Mouse (Mus musculus) E14TG2a.4 (cell line): ENCODE results near the gene Coq5.

Experiments used
- CTCF ChIP-seq: conservative IDR thresholded peaks from 2 replicates; pipeline ENCODE4 v1.5.1; 2014; ENCODE audit warnings: low read length
- NANOG ChIP-seq: IDR thresholded peaks from 2 replicates; pipeline ENCODE4 v1.6.1; 2014; ENCODE audit warnings: borderline replicate concordance, low read length, mixed read lengths
- POU5F1 ChIP-seq: IDR thresholded peaks from 2 replicates; pipeline ENCODE4 v1.6.1; 2014; ENCODE audit warnings: low read length, borderline replicate concordance

GRCm38 (mm10) chr5:115280050-115280687, 703 bp downstream of the Coq5 start:
- no peak for TF ChIP-seq CTCF
- no peak for TF ChIP-seq POU5F1
- no peak for TF ChIP-seq NANOG
